Mouse (Mus musculus): ENCODE measurements around the gene Eef1akmt2.

- no peak for TF ChIP-seq CTCF (IDR thresholded peaks at IDR 0.05; ENCODE audit: control insufficient read depth, insufficient read depth, low read length)
- TF ChIP-seq POLR2A (IDR thresholded peaks at IDR 0.05; ENCODE audit: borderline replicate concordance, control insufficient read depth, low read depth, low read length) = no peak
These were observed 20.6 kb upstream of the Eef1akmt2 start for GRCm38 (mm10) chr7:132873043-132873442.
